Comparison of ENCODE assay signal across 26 mouse cellular contexts in genomic region chr9:122874653-122875052, GRCm38 (mm10). TPM values are rescaled to one million over a fixed set of nuclear protein-coding genes. Genes with fewer than 3 reads are reported as not detected.
"Had no signal": no experiment of that assay in that cellular context is flagged by ENCODE, and none has a peak within 500 bp of the region (broad histone marks: within the 10 kb centered on the region; RNA-seq: fewer than 3 reads in every experiment).

No protein-coding gene starts in this region.

- H3K4me2 ChIP-seq: liver, embryonic 11.5 days; lung, embryonic 15.5 days; midbrain, embryonic 11.5 days had no signal

- H3K9me3 ChIP-seq: lung, embryonic 15.5 days had no signal

- H3K27ac ChIP-seq: layer of hippocampus, adult 2 months; left cerebral cortex, adult 2 months; liver, embryonic 14.5 days; lung, embryonic 15.5 days had no signal

- ATAC-seq: intestine, embryonic 16.5 days had no signal

- H3K36me3 ChIP-seq: lung, embryonic 15.5 days had no signal

- H3K9ac ChIP-seq: liver, embryonic 14.5 days; lung, embryonic 15.5 days had no signal

- H3K27me3 ChIP-seq: lung, embryonic 15.5 days had no signal

- H3K4me1 ChIP-seq: lung, embryonic 15.5 days had no signal

- DNase-seq: kidney, adult 18-20 months; kidney, postnatal 14 days; layer of hippocampus, adult 9-11 months; lung, adult 18-20 months; lung, postnatal 10 days; lung, postnatal 4 days; midbrain, embryonic 14.5 days; right cerebral cortex, postnatal 14 days; right cerebral cortex, postnatal 4 days; thymus, postnatal 25 days had no signal

- H3K4me3 ChIP-seq: layer of hippocampus, adult 2 months; left cerebral cortex, adult 2 months; lung, embryonic 15.5 days had no signal

RNA-seq across cellular contexts. Expression of gene Gm35549, which starts 30.8 kb away (rescaled TPM):
- total RNA-seq: layer of hippocampus, adult 2 months; layer of hippocampus, postnatal 25 days; left cerebral cortex, adult 2 months; left cerebral cortex, postnatal 10 days; left cerebral cortex, postnatal 36 days; megakaryocyte progenitor cell, adult 5-6 weeks; megakaryocyte-erythroid progenitor cell, adult 5-6 weeks; midbrain, postnatal 0 days had no signal
- polyA plus RNA-seq: intestine, embryonic 16.5 days; large intestine, adult 2 months; limb, embryonic 11.5 days; liver, embryonic 11.5 days; liver, embryonic 14.5 days; thymus, postnatal 0 days had no signal

RNA-seq across cellular contexts. Expression of gene Zfp105, which starts 48.2 kb away (rescaled TPM):
- total RNA-seq: megakaryocyte-erythroid progenitor cell, adult 5-6 weeks had no signal
